Mouse (Mus musculus): ENCODE data around the gene Men1. TPM values are rescaled to one million over a fixed set of nuclear protein-coding genes. Genes with fewer than 3 reads are reported as not detected.

The Men1 gene
- total and polyA plus RNA-seq, 3 experiments, result 24.9 to 67.8 (median 42.9) TPM

DNA sequence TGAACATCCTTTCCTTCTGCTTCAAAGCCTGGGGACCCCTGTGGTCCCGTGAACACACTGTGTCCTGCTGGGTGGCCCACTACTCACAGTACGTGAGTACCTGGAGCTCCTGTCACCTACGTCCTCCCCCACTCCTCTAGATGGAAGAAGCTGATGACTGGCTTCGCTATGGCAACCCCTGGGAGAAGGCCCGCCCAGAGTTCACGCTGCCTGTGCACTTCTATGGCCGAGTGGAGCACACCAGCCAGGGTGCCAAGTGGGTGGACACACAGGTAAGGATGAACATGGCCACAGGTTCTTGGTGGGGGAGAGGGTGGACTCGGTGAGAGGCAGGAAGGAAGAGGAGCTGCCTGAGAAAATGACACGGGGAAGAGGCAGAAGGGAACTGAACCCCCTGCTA is 51.5 kb downstream of the Men1 start:
- Histone ChIP-seq H3K4me1 (ENCODE audit: control insufficient read depth in 1 of 2, insufficient read depth in 2 of 2) (peaks cover 9 to 12% of the 10 kb centered on the region in 2 experiments), H3K27me3 (replicated peaks) (no peaks in the 10 kb centered on the region), H3K4me2 (ENCODE audit: insufficient read depth, low read depth, poor library complexity, severe bottlenecking) (no peak overlapping the region), H3K9me3 (replicated peaks; ENCODE audit: low read length) (no peaks in the 10 kb centered on the region), H3K36me3 (replicated peaks in 1 of 2; ENCODE audit: control insufficient read depth in 1 of 2, insufficient read depth in 1 of 2, low read length in 1 of 2) (peaks cover 0 to 37% of the 10 kb centered on the region in 2 experiments), H3K9ac (ENCODE audit: insufficient read depth, low read depth) (no peak overlapping the region), H3K27ac (ENCODE audit: insufficient read depth, low read depth) (no peak overlapping the region), H3K79me2 (replicated peaks; ENCODE audit: control insufficient read depth, extremely low read depth, insufficient read depth, poor library complexity, severe bottlenecking) (no peaks in the 10 kb centered on the region), H3K4me3 (replicated peaks in 1 of 3; ENCODE audit: low read depth in 2 of 3, low read length in 2 of 3, poor library complexity in 1 of 3) (no peak overlapping the region)
- in situ Hi-C loops (cut with MboI; ENCODE audit: low pct_ligation_motif_present, low pct_unique_long_range_greater_than_20kb, low sequenced_read_pairs) (no loop called here), dilution Hi-C loops (cut with MboI; ENCODE audit: extremely low pct_ligation_motif_present, extremely low pct_unique_long_range_greater_than_20kb, low sequenced_read_pairs) (no loop called here)
- TF ChIP-seq MAZ (IDR thresholded peaks at IDR 0.05; ENCODE audit: low read depth, low read length) (no peak), USF1 (IDR thresholded peaks at IDR 0.05; ENCODE audit: low read depth, low read length) (no peak), CHD1 (IDR thresholded peaks at IDR 0.05; ENCODE audit: low read depth, low read length) (no peak), ZKSCAN1 (IDR thresholded peaks at IDR 0.05; ENCODE audit: borderline replicate concordance, low read depth, low read length) (no peak)
- DNase-seq (ENCODE audit: extremely low read depth), result no peak

DNA sequence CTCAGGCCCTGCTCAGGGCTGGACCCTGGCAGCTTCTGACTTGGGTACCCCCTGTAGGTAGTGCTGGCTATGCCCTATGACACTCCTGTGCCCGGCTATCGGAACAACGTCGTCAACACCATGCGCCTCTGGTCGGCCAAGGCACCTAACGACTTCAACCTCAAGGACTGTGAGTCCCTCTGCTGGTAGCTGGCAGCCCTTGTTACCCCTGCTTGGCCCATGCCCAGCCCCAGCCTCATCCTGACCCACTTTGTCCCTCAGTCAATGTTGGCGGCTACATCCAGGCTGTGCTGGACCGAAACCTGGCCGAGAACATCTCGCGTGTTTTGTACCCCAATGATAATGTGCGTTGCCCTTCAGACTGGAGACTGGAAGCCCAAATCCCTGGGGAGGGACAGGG is 53.2 kb downstream of the Men1 start:
- H3K36me3 ChIP-seq (replicated peaks in 1 of 2; ENCODE audit: control insufficient read depth in 1 of 2, insufficient read depth in 1 of 2, low read length in 1 of 2), result peaks cover 0 to 45% of the 10 kb centered on the region in 2 experiments
- no peaks in the 10 kb centered on the region for H3K9me3 ChIP-seq (replicated peaks; ENCODE audit: low read length)
- no peaks in the 10 kb centered on the region for H3K79me2 ChIP-seq (replicated peaks; ENCODE audit: control insufficient read depth, extremely low read depth, insufficient read depth, poor library complexity, severe bottlenecking)
- in situ Hi-C loops (cut with MboI; ENCODE audit: low pct_ligation_motif_present, low pct_unique_long_range_greater_than_20kb, low sequenced_read_pairs), result no loop called here
- no peak for DNase-seq (ENCODE audit: extremely low read depth)
- no peaks in the 10 kb centered on the region for H3K27me3 ChIP-seq (replicated peaks)
- no peak overlapping the region for H3K9ac ChIP-seq (ENCODE audit: insufficient read depth, low read depth)
- H3K4me1 ChIP-seq (ENCODE audit: control insufficient read depth in 1 of 2, insufficient read depth in 2 of 2), result peaks cover 9 to 12% of the 10 kb centered on the region in 2 experiments
- no peak overlapping the region for H3K27ac ChIP-seq (ENCODE audit: insufficient read depth, low read depth)
- TF ChIP-seq TBP (conservative IDR thresholded peaks at IDR 0.05; ENCODE audit: low read depth, low read length) (no peak), GABPA (IDR thresholded peaks at IDR 0.05; ENCODE audit: insufficient replicate concordance, low read depth, low read length) (no peak), E2F4 (IDR thresholded peaks at IDR 0.05; ENCODE audit: insufficient replicate concordance, low read depth, low read length) (no peak), MYC (IDR thresholded peaks at IDR 0.05; ENCODE audit: low read depth, low read length) (no peak), NELFE (IDR thresholded peaks at IDR 0.05; ENCODE audit: low read depth, low read length) (no peak), POLR2A (IDR thresholded peaks at IDR 0.05; ENCODE audit: low read depth, low read length) (no peak), NRF1 (IDR thresholded peaks at IDR 0.05; ENCODE audit: low read depth, low read length) (no peak)
- no peak overlapping the region for H3K4me3 ChIP-seq (replicated peaks in 1 of 3; ENCODE audit: low read depth in 2 of 3, low read length in 2 of 3, poor library complexity in 1 of 3)
- dilution Hi-C loops (cut with MboI; ENCODE audit: extremely low pct_ligation_motif_present, extremely low pct_unique_long_range_greater_than_20kb, low sequenced_read_pairs), result no loop called here
- no peak overlapping the region for H3K4me2 ChIP-seq (ENCODE audit: insufficient read depth, low read depth, poor library complexity, severe bottlenecking)

DNA sequence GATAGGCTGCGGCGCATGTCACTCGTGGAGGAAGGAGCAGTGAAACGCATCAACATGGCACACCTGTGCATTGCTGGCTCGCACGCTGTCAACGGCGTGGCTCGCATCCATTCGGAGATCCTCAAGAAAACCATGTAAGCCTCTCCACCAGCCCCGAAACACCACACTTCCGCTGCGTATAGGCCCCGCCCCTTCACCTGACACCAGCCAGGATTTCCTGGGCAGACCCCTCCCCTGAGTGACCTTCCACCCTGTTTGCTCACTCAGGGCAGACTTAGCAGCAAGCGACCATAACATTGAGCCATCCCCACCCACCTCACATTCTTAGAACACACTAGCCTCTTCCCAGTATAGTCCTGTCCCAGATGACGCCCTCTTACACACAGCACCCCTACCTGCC is 55.0 kb downstream of the Men1 start:
- H3K4me1 ChIP-seq (ENCODE audit: control insufficient read depth in 1 of 2, insufficient read depth in 2 of 2), result peaks cover 0 to 9% of the 10 kb centered on the region in 2 experiments; a peak in 2 of 4 replicates
- H3K27me3 ChIP-seq (replicated peaks), result no peaks in the 10 kb centered on the region
- dilution Hi-C loops (cut with MboI; ENCODE audit: extremely low pct_ligation_motif_present, extremely low pct_unique_long_range_greater_than_20kb, low sequenced_read_pairs) (no loop called here), in situ Hi-C loops (cut with MboI; ENCODE audit: low pct_ligation_motif_present, low pct_unique_long_range_greater_than_20kb, low sequenced_read_pairs) (no loop called here)
- H3K9me3 ChIP-seq (replicated peaks; ENCODE audit: low read length), result no peaks in the 10 kb centered on the region
- H3K9ac ChIP-seq (ENCODE audit: insufficient read depth, low read depth), result peak overlapping the region; percentile 47; the same call in 1 of the 2 replicates
- no peak overlapping the region for H3K27ac ChIP-seq (ENCODE audit: insufficient read depth, low read depth)
- H3K4me2 ChIP-seq (ENCODE audit: insufficient read depth, low read depth, poor library complexity, severe bottlenecking), result peak overlapping the region; percentile 34
- no peak for DNase-seq (ENCODE audit: extremely low read depth)
- peaks cover 0 to 53% of the 10 kb centered on the region in 2 experiments for H3K36me3 ChIP-seq (replicated peaks in 1 of 2; ENCODE audit: control insufficient read depth in 1 of 2, insufficient read depth in 1 of 2, low read length in 1 of 2)
- TF ChIP-seq MAX (IDR thresholded peaks at IDR 0.05; ENCODE audit: low read length) (peak; percentile 29; the same call in 1 of the 2 replicates), ELF1 (IDR thresholded peaks at IDR 0.05; ENCODE audit: low read depth, low read length) (peak; percentile 53), MAZ (IDR thresholded peaks at IDR 0.05; ENCODE audit: low read depth, low read length) (no peak), NELFE (IDR thresholded peaks at IDR 0.05; ENCODE audit: low read depth, low read length) (0 out of 2 replicates have a peak, but pooled peaks have one; percentile 25), RCOR1 (conservative IDR thresholded peaks at IDR 0.05; ENCODE audit: low read depth, low read length) (no peak), MEF2A (IDR thresholded peaks at IDR 0.05; ENCODE audit: borderline replicate concordance, low read depth, low read length) (0 out of 2 replicates have a peak, but pooled peaks have one; percentile 31), TCF12 (IDR thresholded peaks at IDR 0.05; ENCODE audit: low read depth, low read length) (peak; percentile 42; the same call in 1 of the 2 replicates), USF2 (conservative IDR thresholded peaks at IDR 0.05; ENCODE audit: low read depth, low read length) (no peak), HCFC1 (IDR thresholded peaks at IDR 0.05; ENCODE audit: low read depth, low read length) (0 out of 2 replicates have a peak, but pooled peaks have one; percentile 26), ZC3H11A (IDR thresholded peaks at IDR 0.05; ENCODE audit: low read depth, low read length) (no peak)
- H3K79me2 ChIP-seq (replicated peaks; ENCODE audit: control insufficient read depth, extremely low read depth, insufficient read depth, poor library complexity, severe bottlenecking), result no peaks in the 10 kb centered on the region
- peak overlapping the region in 2 of 3 experiments; percentile 35 to 68 for H3K4me3 ChIP-seq (replicated peaks in 1 of 3; ENCODE audit: low read depth in 2 of 3, low read length in 2 of 3, poor library complexity in 1 of 3)
